11 mouse cellular contexts compared by ENCODE assay signal in genomic region chr1:156179875-156180274, GRCm38 (mm10). TPM values are rescaled to one million over a fixed set of nuclear protein-coding genes. Genes with fewer than 3 reads are reported as not detected.
DNase-seq lines count a peak whose midpoint lies in the region; ATAC-seq and TF ChIP-seq lines count a peak whose summit lies in the region.
"Had no signal": no experiment of that assay in that cellular context is flagged by ENCODE, and none has a peak within 500 bp of the region (broad histone marks: within the 10 kb centered on the region; RNA-seq: fewer than 3 reads in every experiment).

No protein-coding gene starts in this region.

- no peak for TF ChIP-seq CTCF in stomach, postnatal 0 days (IDR thresholded peaks at IDR 0.05; ENCODE audit: low read depth)

- no peak for TF ChIP-seq EP300 in stomach, postnatal 0 days (optimal IDR thresholded peaks at IDR 0.05)

- H3K9me3 ChIP-seq in limb, embryonic 11.5 days (ENCODE audit: control insufficient read depth, low read length): no peaks in the 10 kb centered on the region
- H3K9me3 ChIP-seq in stomach, postnatal 0 days (ENCODE audit: control insufficient read depth, low read length): no peaks in the 10 kb centered on the region
- H3K9me3 ChIP-seq: embryonic facial prominence, embryonic 15.5 days; G1E had no signal

- H3K4me3 ChIP-seq in limb, embryonic 11.5 days (ENCODE audit: low read depth, low read length): no peak overlapping the region
- no peak overlapping the region for H3K4me3 ChIP-seq in stomach, postnatal 0 days (ENCODE audit: low read depth, low read length)
- H3K4me3 ChIP-seq: embryonic facial prominence, embryonic 15.5 days had no signal

- H3K9ac ChIP-seq in limb, embryonic 11.5 days (ENCODE audit: low read length): no peak overlapping the region
- no peak overlapping the region for H3K9ac ChIP-seq in stomach, postnatal 0 days (ENCODE audit: low read length)
- H3K9ac ChIP-seq: embryonic facial prominence, embryonic 15.5 days; liver, embryonic 14.5 days had no signal

- no peaks in the 10 kb centered on the region for H3K27me3 ChIP-seq in limb, embryonic 11.5 days (ENCODE audit: control insufficient read depth, insufficient read depth, low read length)
- H3K27me3 ChIP-seq in stomach, postnatal 0 days (ENCODE audit: control insufficient read depth, insufficient read depth, low read length): no peaks in the 10 kb centered on the region
- H3K27me3 ChIP-seq: embryonic facial prominence, embryonic 15.5 days had no signal

- no peak overlapping the region for H3K27ac ChIP-seq in limb, embryonic 11.5 days (replicated peaks; ENCODE audit: low read depth, low read length)
- H3K27ac ChIP-seq in stomach, postnatal 0 days (replicated peaks): no peak overlapping the region
- H3K27ac ChIP-seq: embryonic facial prominence, embryonic 15.5 days; liver, embryonic 14.5 days had no signal

- ATAC-seq in limb, embryonic 11.5 days (ENCODE audit: insufficient number of reproducible peaks, low FRiP score, low TSS enrichment, low read depth): no peak
- peak; percentile 45; the same call in 1 of the 2 replicates for ATAC-seq in stomach, postnatal 0 days (ENCODE audit: low FRiP score, low TSS enrichment)

- no peak overlapping the region for H3K4me2 ChIP-seq in limb, embryonic 11.5 days (ENCODE audit: low read depth, severe bottlenecking)
- no peak overlapping the region for H3K4me2 ChIP-seq in stomach, postnatal 0 days (replicated peaks; ENCODE audit: low read depth)
- H3K4me2 ChIP-seq: embryonic facial prominence, embryonic 15.5 days had no signal

- WGBS in limb, embryonic 11.5 days: 41% methylated on average over 11 of the region's 11 CpGs
- WGBS in stomach, postnatal 0 days: 27% methylated on average over 11 of the region's 11 CpGs

- no peaks in the 10 kb centered on the region for H3K36me3 ChIP-seq in limb, embryonic 11.5 days (ENCODE audit: control insufficient read depth, insufficient read depth, low read length)
- no peaks in the 10 kb centered on the region for H3K36me3 ChIP-seq in stomach, postnatal 0 days (ENCODE audit: control insufficient read depth, insufficient read depth, low read length)
- H3K36me3 ChIP-seq: embryonic facial prominence, embryonic 15.5 days; G1E had no signal

- H3K4me1 ChIP-seq in limb, embryonic 11.5 days (ENCODE audit: control insufficient read depth, insufficient read depth, low read length): peaks cover 17% of the 10 kb centered on the region
- no peaks in the 10 kb centered on the region; the same call in 1 of the 2 replicates for H3K4me1 ChIP-seq in stomach, postnatal 0 days (replicated peaks; ENCODE audit: control insufficient read depth, insufficient read depth)

- DNase-seq in kidney, postnatal 10 days: peak; percentile 25
- DNase-seq in kidney, adult 8-10 months: no peak
- peak; percentile 7 for DNase-seq in cerebellum, adult 9-10 months
- DNase-seq in frontal cortex, postnatal 10 days (ENCODE audit: low spot score in 2 of 2): peak; percentile 33 to 43
- peak; percentile 30 for DNase-seq in limb, embryonic 11.5 days (ENCODE audit: low spot score)
- DNase-seq in stomach, postnatal 0 days (ENCODE audit: low spot score): peak; percentile 18
- no peak for DNase-seq in thymus, postnatal 4 days
- no peak for DNase-seq in gastrocnemius, adult 18-20 months (ENCODE audit: low spot score)

RNA-seq across cellular contexts. Expression of gene Fam163a, which starts 25.0 kb away (rescaled TPM):
- polyA plus RNA-seq in limb, embryonic 11.5 days (2014; fragmentation: Nextera tagmentation; extraction: Ambion mirVana): 0.35 and 0.39 TPM in 2 replicates
- 1.2 and 1.5 TPM in 2 replicates for polyA plus RNA-seq in stomach, postnatal 0 days (2015; fragmentation: Nextera tagmentation; extraction: Ambion mirVana)
- total RNA-seq in gastrocnemius, adult 18-20 months (2021): not detected
- polyA plus RNA-seq: G1E had no signal

Comparison
In these comparisons a context has a peak if more than half of its experiments do, and no peak if none do; other contexts are left out.
1. DNase-seq: peak in kidney, postnatal 10 days (single experiment), cerebellum, adult 9-10 months (single experiment), frontal cortex, postnatal 10 days (2 of 2), limb, embryonic 11.5 days (single experiment) and stomach, postnatal 0 days (single experiment); none in kidney, adult 8-10 months (0 of 2), thymus, postnatal 4 days (single experiment) and gastrocnemius, adult 18-20 months (single experiment).